10 mouse cellular contexts compared by ENCODE assay signal in genomic region chr16:7788209-7788608, GRCm38 (mm10).
DNase-seq lines count a peak whose midpoint lies in the region; ATAC-seq and TF ChIP-seq lines count a peak whose summit lies in the region.
"Had no signal": no experiment of that assay in that cellular context is flagged by ENCODE, and none has a peak within 500 bp of the region (broad histone marks: within the 10 kb centered on the region; RNA-seq: fewer than 3 reads in every experiment).

No protein-coding gene starts in this region.

- TF ChIP-seq POLR2A in lung, adult 2 months (IDR thresholded peaks at IDR 0.05; ENCODE audit: borderline replicate concordance, extremely low read depth, low read depth, low read length) = no peak

- no peaks in the 10 kb centered on the region for H3K4me1 ChIP-seq in lung, adult 2 months (ENCODE audit: control insufficient read depth, insufficient read depth, low read length)
- H3K4me1 ChIP-seq: liver, embryonic 15.5 days had no signal

- ATAC-seq in CD4-positive, CD25-positive, alpha-beta regulatory T cell, adult 4 months = no peak

- 58% methylated on average over 2 of the region's 2 CpGs for WGBS in lung, adult 2 months

- peak; percentile 6 to 11 for DNase-seq in left cerebral cortex, adult 18-20 months (ENCODE audit: low spot score in 2 of 2)
- no peak for DNase-seq in left cerebral cortex, adult 11 months (ENCODE audit: low spot score)
- DNase-seq in cerebellum, postnatal 14 days = peak; percentile 73 to 82
- peak; percentile 63 to 79 for DNase-seq in layer of hippocampus, adult 2 months (ENCODE audit: low spot score in 2 of 2)
- DNase-seq in right cerebral cortex, adult 18-20 months = peak; percentile 24
- DNase-seq in lung, adult 2 months = no peak
- DNase-seq in spleen, postnatal 10 days (ENCODE audit: low spot score in 2 of 2) = no peak
- DNase-seq: kidney, postnatal 4 days had no signal

- H3K4me3 ChIP-seq in layer of hippocampus, adult 2 months = no peak overlapping the region
- no peak overlapping the region for H3K4me3 ChIP-seq in lung, adult 2 months (replicated peaks; ENCODE audit: extremely low read depth, low read depth, low read length)
- H3K4me3 ChIP-seq: liver, embryonic 15.5 days had no signal

- H3K27ac ChIP-seq in layer of hippocampus, adult 2 months = 0 out of 2 replicates have a peak overlapping the region, but pooled peaks have one; percentile 61
- H3K27ac ChIP-seq: liver, embryonic 15.5 days had no signal

- no peak for TF ChIP-seq CTCF in layer of hippocampus, adult 2 months (conservative IDR thresholded peaks at IDR 0.05)
- no peak for TF ChIP-seq CTCF in lung, adult 2 months (IDR thresholded peaks at IDR 0.05; ENCODE audit: insufficient read depth, low read length)

Comparison
In these comparisons a context has a peak if more than half of its experiments do, and no peak if none do; other contexts are left out.
1. DNase-seq: peak in left cerebral cortex, adult 18-20 months (2 of 2), cerebellum, postnatal 14 days (2 of 2), layer of hippocampus, adult 2 months (2 of 2) and right cerebral cortex, adult 18-20 months (single experiment); none in left cerebral cortex, adult 11 months (single experiment), lung, adult 2 months (single experiment) and spleen, postnatal 10 days (0 of 2).